Mouse (Mus musculus): ENCODE data around the gene Ppp2r5e.

DNA sequence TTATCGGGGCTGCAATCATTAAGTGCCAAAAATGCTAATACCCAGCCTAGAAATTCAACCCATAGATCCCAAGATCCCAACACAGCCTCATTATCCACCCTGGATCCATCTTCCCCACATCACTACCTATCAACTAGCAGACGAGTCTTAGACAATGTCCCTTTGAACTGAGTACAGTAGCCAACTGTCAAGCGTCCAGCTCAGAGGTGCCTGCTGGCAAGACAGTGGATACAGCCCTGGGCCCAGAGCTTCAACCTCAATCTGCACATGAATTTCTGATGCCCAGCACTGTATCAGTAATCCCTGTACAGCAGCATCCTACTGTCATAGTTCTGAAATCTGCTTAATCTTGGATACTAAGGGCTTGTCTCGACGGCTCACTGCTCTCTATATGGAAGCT is 30.3 kb downstream of the Ppp2r5e start:
- TF ChIP-seq TAL1 (IDR thresholded peaks at IDR 0.05; ENCODE audit: low read length) (no peak), GATA1 (IDR thresholded peaks at IDR 0.05; ENCODE audit: low read length) (no peak)

Measured in erythroblast, embryonic 14.5 days (primary cell).